Mouse (Mus musculus) right cerebral cortex, postnatal 4 days (tissue): ENCODE results near the gene Sept11.

Experiments used
- DNase-seq: peaks from one replicate; pipeline ENCODE4 v3.0.0-alpha.2; 2022

Sept11 gene

GRCm38 (mm10) chr5:93092857-93093622, at the start of gene Sept11:
Gene Sept11, plus strand, starts transcription at chr5:93093437.
- DNase-seq, result peak; percentile 95

DNA sequence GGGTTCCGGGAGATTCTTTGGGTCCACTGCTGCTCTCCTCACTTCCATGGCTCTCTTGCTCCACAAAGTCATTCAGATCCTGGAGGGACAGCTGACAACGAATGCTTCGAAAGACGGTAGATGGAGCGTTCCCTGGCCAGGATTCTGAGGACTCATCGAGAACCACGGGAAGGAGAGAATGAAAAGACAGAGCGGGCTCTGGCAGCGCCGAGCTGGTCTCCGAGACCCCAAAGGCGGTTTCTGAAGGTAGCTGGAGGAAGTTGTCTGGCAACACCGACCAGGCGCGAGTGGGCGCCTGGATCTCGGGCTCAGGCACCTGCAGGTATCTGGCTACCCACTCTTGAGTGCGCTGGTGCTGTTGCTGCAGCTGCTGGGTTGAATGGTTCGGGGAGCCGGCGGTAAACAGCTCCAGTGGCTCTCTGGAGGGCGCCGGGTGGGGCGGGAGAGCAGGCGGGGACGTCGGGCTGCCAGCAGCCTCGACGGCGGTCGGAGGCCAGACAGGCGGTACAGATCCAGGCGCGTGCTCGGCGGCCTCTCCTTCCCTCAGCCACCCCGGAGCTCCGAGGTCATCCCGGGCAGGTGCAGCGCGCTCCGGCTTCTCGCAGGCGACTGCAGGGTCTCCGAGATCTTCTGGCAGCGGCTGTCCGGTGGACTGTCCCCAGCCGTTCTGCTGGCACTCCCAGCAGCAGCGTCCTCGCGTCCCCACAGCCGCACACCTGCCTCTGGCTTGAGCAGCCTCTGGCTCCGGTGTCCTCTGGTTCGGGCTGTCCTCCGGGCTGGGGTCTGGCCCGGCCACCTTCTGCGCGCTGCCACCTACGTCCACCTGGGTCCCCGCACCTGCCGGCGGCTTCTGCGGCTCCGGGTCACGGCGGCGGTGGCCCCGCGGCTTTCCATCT, 49.3 kb upstream of the Sept11 start:
- DNase-seq, result peak; percentile 8

DNA sequence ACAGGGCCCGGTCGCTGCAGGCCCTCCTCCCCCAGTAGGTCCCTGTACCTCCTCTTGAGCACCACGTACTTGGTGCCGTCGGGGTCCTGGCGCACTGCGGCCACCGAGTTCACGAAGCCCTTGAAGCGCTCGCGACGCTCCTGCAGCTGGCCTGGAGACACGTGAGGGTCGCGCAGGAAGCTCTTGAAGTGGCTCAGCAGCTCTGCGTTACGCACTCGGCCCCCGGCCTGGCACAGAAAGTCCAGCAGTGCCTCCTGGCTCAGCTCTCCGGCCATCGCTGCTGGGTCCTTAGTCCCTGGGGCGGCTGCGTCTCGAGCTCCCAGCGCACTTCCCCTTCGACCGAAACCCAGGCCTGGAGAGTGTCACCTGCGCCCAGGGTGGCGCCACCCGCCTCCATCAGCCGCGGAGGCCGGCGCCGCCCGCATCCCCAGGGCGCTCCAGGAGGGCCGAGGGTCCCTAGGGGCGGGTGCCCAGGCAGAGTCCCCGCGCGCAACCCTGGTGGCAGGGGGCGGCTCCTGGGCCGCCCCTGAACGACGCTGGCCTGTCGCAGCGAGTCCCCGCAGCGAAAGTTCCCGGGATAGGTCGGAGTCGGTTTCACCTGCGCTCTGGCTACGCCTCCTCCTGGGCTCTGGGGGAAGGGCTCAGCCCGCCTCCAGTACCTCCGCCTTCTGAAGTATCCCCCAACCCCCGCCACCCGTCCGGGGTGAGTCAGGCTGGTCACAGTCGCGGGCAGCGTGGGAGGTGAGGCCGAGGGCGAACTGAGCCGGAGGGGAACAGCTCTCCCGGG, 48.5 kb upstream of the Sept11 start, which contains the start of gene Sowahb:
Gene Sowahb, minus strand, starts transcription at position 439 of the 787 bp plus-strand sequence.
- DNase-seq, result peak; percentile 21

DNA sequence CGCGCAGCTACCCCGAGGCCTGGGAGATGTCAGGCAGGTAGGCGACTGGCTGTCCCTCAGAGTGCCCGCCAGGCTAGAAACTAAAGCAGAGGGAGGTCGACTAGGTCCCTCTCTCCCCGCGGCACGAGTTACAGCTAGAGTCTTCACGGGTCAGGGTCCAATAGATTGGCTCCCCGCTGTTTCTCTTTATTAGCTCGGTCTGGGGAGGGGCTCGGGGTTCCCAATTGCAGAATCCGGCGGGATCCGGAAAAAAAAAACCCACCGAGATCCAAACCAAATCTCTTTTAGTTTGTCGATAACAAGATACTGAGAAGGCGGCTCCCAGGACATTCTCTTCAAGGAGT, 47.9 kb upstream of the Sept11 start:
- DNase-seq, result no peak

DNA sequence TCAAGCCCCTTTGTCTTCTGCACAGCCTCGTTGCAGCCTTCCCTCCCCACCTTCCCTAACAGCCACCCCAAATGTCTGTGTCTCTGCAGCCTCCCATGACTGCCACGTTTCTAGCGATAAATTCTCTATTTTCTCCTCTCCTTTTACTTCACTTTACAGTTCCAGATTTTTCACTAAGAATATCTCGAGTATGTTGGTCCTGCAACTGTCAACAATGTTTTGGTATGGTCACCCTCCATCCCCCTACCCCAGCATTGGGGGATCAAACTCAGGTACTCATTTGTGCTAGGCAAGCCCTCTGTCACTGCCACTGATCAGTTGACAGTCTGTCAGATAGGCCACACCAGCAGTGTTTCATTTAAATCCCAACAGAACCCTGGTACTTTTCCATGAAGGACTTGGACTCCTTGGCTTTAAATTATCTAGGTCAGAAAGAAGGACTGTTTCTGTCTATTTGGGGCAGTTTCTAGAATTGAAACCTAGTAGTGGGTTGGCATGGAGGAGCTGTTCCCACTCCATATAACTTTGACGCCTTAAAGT, 46.9 kb upstream of the Sept11 start:
- DNase-seq, result no peak

- no peak for DNase-seq
These were observed 44.6 kb upstream of the Sept11 start for GRCm38 (mm10) chr5:93048481-93049240.

DNA sequence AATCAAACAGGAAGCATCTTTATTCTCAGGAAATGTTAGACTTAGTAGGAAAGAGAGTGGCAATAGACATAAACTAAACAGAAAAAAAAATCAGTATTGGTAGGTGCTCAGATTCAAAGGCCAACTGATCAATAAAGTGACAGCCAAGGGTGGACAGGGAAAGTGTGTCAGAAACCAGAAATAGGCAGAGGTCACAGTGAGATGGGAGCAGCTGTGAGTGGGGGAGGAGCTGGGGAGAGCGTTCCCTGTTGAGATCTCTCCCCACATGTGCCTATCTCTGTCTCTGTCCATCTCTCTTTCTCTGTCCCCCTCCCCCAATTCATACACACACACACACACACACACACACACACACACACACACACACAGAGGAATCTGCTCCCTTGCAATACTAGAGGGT, 43.3 kb upstream of the Sept11 start:
- DNase-seq, result no peak

- DNase-seq, result no peak
These were observed 42.2 kb upstream of the Sept11 start for GRCm38 (mm10) chr5:93051041-93051440.

DNA sequence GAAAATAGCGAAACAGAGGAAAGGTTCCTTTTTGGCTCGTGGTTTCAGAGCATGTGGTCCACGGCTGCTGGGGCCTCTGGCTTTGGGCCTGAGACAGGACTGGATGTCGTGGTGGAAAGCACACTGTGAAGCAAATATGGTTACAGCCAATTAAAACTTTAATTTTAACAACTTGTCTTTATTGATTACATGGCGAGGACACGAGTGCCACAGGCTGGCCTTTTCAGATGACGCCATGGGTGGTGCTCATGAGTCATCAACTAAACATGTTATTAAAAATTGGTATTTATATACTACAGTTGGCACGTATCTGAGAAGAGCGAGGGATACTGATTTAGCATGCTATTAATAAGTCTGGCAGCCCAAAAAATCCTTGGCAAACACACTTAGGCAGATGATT, 41.3 kb upstream of the Sept11 start:
- DNase-seq, result no peak

DNA sequence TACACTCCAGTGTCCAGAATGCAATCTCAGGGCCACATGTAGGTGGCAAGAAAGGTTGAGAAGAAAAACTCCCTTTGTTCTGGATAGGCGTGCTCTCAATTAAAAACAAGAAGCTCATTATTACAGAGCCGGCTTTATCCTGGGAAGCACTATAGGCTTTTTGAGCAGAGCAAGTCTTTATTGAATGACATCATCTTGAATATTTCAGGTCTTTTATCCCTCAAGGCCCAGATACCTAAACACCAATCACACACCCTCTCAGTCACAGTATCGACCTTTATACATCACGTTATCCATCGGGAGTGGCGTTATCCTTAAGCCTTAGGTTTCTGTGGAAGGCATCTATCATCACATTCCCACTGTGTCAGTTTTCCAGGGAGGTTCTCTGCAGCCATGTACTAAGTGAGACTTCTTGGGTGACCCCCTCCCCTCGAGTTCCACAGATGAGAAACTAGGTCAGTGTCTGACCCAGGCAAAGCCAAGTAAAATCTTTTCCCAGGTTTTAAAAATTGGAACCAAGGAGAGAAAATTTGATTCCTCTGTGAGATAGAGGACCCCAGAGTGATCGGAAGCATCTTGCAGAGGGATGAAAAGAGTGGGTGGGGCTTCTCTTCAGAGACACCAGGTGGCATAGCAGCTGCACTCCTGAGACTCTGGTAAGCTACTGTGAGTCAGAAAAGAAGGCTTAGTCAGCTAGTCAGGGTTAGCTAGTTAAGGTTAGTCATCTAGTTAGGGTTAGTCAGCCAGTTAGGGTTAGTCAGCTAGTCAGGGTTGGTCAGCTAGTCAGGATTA, 39.4 kb upstream of the Sept11 start:
- DNase-seq, result no peak

GRCm38 (mm10) chr5:93060865-93061264, 32.4 kb upstream of the Sept11 start:
- DNase-seq, result no peak

DNA sequence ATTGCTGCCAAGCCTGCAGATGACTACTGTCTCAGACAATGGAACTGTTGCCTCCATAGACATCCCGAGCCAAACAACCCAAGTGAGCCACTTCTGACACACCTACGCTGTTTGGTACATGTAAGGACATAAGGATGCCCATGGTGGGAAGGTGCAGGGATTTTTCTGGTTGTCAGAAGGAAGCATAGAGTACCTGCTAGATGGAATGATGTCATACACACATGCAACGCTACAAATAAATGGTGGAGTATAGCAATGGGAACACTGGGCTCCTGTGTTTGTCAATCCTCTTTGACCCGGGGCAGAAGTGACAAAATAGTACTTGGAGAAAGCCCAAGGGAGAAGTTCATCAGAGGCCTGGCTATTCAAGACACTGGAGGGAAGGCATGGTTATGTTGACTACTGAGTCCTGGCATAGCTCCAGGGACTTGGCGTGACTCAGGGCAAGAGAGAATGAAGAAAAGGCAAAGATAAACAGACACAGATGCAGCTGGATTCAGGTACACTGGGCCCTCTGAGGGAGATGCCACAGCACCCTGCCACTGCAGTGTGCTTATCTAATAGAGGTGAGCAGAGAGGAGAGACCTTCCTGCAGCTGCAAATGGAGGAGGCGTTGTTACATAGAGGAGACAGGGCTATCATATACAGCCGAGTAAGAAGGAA, 15.4 kb upstream of the Sept11 start:
- no peak for DNase-seq

DNA sequence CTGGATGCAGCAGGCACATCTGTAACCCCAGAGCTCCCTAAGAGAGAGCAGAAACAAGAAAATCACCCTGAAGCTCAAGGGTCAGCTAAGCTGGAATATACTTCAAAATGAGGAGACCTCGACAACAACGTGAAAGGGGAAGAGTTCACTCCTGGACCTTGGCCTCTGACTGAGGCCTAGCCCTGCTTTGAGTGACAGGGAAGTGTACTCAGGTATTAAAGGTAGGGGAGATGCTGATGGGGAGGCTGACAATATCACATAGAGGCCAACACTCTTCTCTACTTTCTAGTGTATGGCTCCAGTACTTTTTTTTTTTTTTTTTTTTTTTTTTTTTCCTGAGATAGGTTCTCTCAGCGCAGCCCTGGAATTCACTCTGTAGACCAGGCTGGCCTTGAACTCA, 13.6 kb upstream of the Sept11 start:
- no peak for DNase-seq

- DNase-seq, result no peak
These were observed 8.1 kb upstream of the Sept11 start for GRCm38 (mm10) chr5:93085015-93085598.

GRCm38 (mm10) chr5:93085900-93086299, 7.3 kb upstream of the Sept11 start:
- DNase-seq, result no peak

DNA sequence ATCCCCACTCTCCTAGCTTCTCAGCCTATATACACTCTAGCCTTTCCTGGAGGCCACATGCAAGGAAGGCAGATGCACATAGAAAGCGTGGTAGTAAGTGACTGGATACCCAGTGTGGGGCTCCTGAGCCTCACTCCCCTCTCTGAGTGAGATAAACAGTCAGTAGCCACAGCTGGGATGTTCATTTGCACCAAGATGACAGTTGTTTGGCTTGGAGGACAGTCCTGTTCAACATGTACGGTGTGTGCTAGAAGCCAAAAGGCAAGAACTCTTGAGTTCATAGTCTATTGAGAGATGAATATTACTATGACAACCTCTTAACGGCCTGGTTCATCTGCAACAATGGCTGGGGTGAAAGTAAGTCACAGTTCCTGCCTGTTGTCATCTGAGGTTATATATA, 2.0 kb upstream of the Sept11 start:
- no peak for DNase-seq

DNA sequence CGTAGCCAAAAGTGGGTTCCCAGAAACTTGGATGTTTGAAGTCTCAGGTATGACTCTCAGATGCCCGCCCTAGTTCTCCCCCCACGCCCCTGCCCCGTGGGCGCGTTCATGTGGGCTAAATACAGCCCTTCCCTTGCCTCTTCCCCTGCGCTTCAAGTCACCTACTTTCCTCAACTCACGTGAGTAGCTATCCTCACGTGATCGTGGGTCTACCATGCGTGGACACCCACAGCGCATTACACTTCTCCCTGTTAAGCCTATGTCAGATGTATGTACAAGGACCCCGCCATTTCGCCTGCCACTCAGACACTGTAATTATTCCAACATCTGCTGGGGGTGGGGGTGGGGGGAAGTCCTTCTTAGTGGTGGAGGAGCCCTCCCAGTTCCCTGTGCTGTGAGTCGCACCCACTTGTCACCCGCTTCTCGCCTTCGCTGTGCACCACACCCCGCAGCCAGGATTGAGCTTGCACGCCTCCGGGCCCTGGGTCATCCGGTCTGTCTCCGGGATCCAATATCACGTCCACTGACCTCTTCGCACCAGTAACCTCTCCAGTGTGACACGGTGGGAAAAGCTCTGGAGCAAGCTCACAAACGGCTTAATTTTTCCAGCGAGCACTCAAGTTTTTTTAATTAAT, 973 bp upstream of the Sept11 start:
- DNase-seq, result peak; percentile 49

DNA sequence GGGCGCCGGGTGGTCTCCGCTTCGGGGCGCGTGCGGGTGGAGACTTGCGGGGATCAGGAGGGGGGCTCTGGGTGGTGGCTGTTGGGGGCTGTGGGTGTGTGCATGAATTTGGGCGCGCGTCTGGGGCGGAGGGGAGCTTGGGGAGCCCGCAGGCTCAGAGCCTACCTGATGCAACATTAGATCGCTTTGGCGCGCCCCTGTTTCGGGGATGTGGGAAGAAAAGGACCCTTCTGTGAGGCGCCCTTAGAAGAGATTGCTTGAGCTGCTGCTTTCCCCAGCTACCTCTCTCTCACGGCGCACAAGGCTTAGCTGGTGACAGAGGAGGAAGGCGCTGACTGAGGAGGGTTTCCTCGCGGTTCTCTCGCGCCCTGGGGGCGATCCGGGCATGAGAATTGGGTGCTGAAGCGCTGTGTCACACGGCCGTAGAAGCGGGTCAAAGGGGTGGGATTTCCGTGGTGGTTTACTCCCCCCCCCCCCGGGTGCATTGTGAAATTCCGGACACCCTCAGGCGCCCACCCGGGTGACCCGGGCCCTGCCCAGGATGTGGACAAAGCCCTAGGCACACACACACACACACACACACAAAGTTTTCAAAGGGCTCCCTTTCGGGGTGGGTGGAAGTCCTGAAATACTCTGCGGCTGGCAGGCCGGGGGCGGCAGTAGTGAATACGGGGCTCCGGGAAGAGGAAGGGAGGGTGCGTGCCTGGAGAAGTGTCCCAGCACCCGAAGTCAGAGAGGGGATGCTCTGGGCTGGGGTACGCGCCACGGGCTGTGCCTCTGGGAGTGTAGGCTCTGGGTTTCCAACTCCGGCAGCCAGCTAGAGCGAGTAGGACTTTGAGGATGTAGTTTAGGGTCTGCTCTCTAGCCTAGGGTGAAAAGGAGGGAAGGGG, 646 bp downstream of the Sept11 start:
- DNase-seq, result peak; percentile 38

- no peak for DNase-seq
These were observed 2.1 kb downstream of the Sept11 start for GRCm38 (mm10) chr5:93095301-93095700.
